ENCODE assay signal across 1 mouse cellular context in genomic region chr8:94186542-94186941, GRCm38 (mm10).
TF ChIP-seq lines count a peak whose summit lies in the region.

No protein-coding gene starts in this region.

TF ChIP-seq in MEL, 35 proteins besides CTCF, POLR2A, EP300 and RAD21:
- TF ChIP-seq SMC3 (IDR thresholded peaks at IDR 0.05; ENCODE audit: low read depth, low read length) (peak; percentile 63), TCF12 (IDR thresholded peaks at IDR 0.05; ENCODE audit: low read depth, low read length) (peak; percentile 16; the same call in 1 of the 2 replicates), ZC3H11A (IDR thresholded peaks at IDR 0.05; ENCODE audit: low read depth, low read length) (peak; percentile 25; the same call in 1 of the 2 replicates), ELF1 (IDR thresholded peaks at IDR 0.05; ENCODE audit: low read depth, low read length) (no peak)
